Mouse (Mus musculus) erythroid progenitor cell, adult 5-6 weeks (primary cell): ENCODE measurements around the gene Pcyt2. TPM values are rescaled to one million over a fixed set of nuclear protein-coding genes. Genes with fewer than 3 reads are reported as not detected.
A peak's percentile ranks its signal among the peaks of the same experiment; 100 is the strongest.
"Not testable (repeated sequence)": the region's sequence is repeated elsewhere in the genome, so short reads cannot be mapped to it uniquely, and the experiment has no call there.

ENCODE experiments used
- ATAC-seq: replicated peaks from 2 replicates; pipeline ENCODE4 v1.8.0; 2016; ENCODE audit warnings: moderate number of reproducible peaks, mild to moderate bottlenecking, moderate TSS enrichment, inconsistent platforms; ENCODE audit not compliant: poor library complexity, low FRiP score, severe bottlenecking
- total RNA-seq, 2 experiments: library from RNA; stranded (forward) in 1 of 2; stranded (reverse) in 1 of 2; fragments of 150-400 nt in 1 of 2; fragments of 186-747, 209-891 nt in 1 of 2; gene quantifications; 2 replicates each; pipeline versions ENCODE4 v1.2.3 to v1.2.4; 2015 to 2017; ENCODE audit warnings: low replicate concordance in 2 of 2

The Pcyt2 gene
- total RNA-seq, 2 experiments from 2014 or later = 14.7 to 23.1 TPM

GRCm38 (mm10) chr11:120588531-120588930 lies 29.2 kb downstream of the Pcyt2 start:
- no peak for ATAC-seq

- ATAC-seq = no peak
Observed at GRCm38 (mm10) chr11:120583937-120584336, 33.8 kb downstream of the Pcyt2 start.

- not testable (repeated sequence) for ATAC-seq
Observed at GRCm38 (mm10) chr11:120582982-120583293, 34.8 kb downstream of the Pcyt2 start.

- ATAC-seq = 0 out of 2 replicates have a peak, but pooled peaks have one; percentile 16
Observed at GRCm38 (mm10) chr11:120582268-120582981, 35.3 kb downstream of the Pcyt2 start.

- ATAC-seq = peak; percentile 58
Observed at GRCm38 (mm10) chr11:120581490-120582267, 36.1 kb downstream of the Pcyt2 start, which contains the start of gene Arhgdia. Gene Arhgdia, minus strand, starts transcription at chr11:120581624.

- peak; percentile 67 for ATAC-seq
Observed at GRCm38 (mm10) chr11:120580871-120581331, 36.8 kb downstream of the Pcyt2 start.

GRCm38 (mm10) chr11:120580190-120580589 lies 37.5 kb downstream of the Pcyt2 start:
- ATAC-seq = 0 out of 2 replicates have a peak, but pooled peaks have one; percentile 15

- ATAC-seq = peak; percentile 44; the same call in 1 of the 2 replicates
Observed at GRCm38 (mm10) chr11:120579316-120580107, 38.2 kb downstream of the Pcyt2 start.

GRCm38 (mm10) chr11:120578694-120579243 lies 39.0 kb downstream of the Pcyt2 start:
- no peak for ATAC-seq

GRCm38 (mm10) chr11:120578024-120578693 lies 39.6 kb downstream of the Pcyt2 start:
- ATAC-seq = no peak

GRCm38 (mm10) chr11:120577211-120578023 lies 40.3 kb downstream of the Pcyt2 start:
- no peak for ATAC-seq

- ATAC-seq = no peak
Observed at GRCm38 (mm10) chr11:120576365-120576981, 41.3 kb downstream of the Pcyt2 start.

- no peak for ATAC-seq
Observed at GRCm38 (mm10) chr11:120575940-120576339, 41.8 kb downstream of the Pcyt2 start.

- no peak for ATAC-seq
Observed at GRCm38 (mm10) chr11:120575046-120575445, 42.7 kb downstream of the Pcyt2 start.

GRCm38 (mm10) chr11:120574278-120574600 lies 43.5 kb downstream of the Pcyt2 start:
- no peak for ATAC-seq

- ATAC-seq = peak; percentile 20
Observed at GRCm38 (mm10) chr11:120573585-120574277, 44.0 kb downstream of the Pcyt2 start.

- peak; percentile 88 for ATAC-seq
Observed at GRCm38 (mm10) chr11:120572752-120573584, 44.8 kb downstream of the Pcyt2 start, which contains the start of gene P4hb. Gene P4hb, minus strand, starts transcription at chr11:120573253.
